Mouse (Mus musculus): ENCODE measurements around the gene Pnliprp1.

Pnliprp1 gene

DNA sequence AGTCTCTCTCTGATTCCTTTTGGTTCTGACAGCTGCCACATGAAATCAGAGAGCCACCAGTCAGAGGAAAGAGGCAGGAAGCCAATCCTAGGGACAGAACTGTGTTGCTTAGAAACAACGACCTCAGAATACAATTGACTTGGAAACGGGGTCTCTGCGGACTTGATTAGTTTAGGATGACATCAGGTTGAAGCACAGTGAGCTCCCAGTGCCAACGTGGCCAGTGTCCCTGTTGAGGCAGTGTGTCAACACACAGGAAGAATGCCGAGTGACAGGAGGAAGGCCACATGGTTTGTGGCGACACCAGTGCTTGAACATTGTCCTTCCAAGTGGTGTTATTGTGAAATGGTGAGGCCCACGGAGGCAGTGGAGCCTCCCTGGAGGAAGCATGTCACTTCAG lies 55.3 kb downstream of the Pnliprp1 start:
- no peak for DNase-seq

DNA sequence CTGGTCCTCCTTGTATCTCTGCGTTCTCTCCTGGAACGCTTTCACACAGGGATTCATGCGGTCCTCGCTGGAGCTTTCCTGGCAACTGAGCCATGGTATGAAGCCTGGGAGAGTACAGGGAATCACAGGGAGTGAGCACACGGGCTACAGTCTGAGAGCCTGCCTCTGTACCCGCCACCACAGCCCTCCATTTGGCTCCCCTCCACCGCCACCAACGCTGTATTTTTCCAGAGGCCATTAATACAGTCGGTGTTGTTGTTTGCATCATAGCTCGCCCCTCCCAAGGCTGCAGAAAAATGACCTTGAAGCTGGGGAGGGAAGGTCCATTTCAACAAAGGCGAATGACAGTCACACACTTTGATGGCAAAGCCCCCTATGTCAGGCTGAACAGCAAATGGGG lies 60.5 kb downstream of the Pnliprp1 start:
- DNase-seq, result no peak

Data from kidney, adult 8-10 months (tissue).